Mouse (Mus musculus) embryonic fibroblast, embryonic 13.5 days (primary cell): Measurements from ENCODE around the gene Trpm3. TPM values are rescaled to one million over a fixed set of nuclear protein-coding genes. Genes with fewer than 3 reads are reported as not detected.
"Not testable (repeated sequence)": the region's sequence is repeated elsewhere in the genome, so short reads cannot be mapped to it uniquely, and the experiment has no call there.

Experiments used
- H3K27ac ChIP-seq: 2 replicates; pipeline ENCODE4 v1.5.1; 2012; ENCODE audit warnings: low read length, control low read depth, inconsistent platforms; ENCODE audit not compliant: insufficient read depth
- H3K4me1 ChIP-seq: 2 replicates; pipeline ENCODE4 v1.6.1; 2011; ENCODE audit warnings: low read length; ENCODE audit not compliant: control insufficient read depth, insufficient read depth
- H3K4me3 ChIP-seq: 2 replicates; pipeline ENCODE4 v1.5.1; 2011; ENCODE audit warnings: mild to moderate bottlenecking, control low read depth, low read length; ENCODE audit not compliant: insufficient read depth
- CTCF ChIP-seq: IDR thresholded peaks from 2 replicates; pipeline ENCODE4 v1.5.1; 2011; ENCODE audit warnings: mild to moderate bottlenecking, control low read depth, low read length, moderate library complexity, borderline replicate concordance; ENCODE audit not compliant: insufficient read depth
- POLR2A ChIP-seq: IDR thresholded peaks from 2 replicates; pipeline ENCODE4 v1.6.1; 2011; ENCODE audit warnings: low read depth, mild to moderate bottlenecking, control low read depth, low read length, moderate library complexity
- polyA plus RNA-seq: library from polyadenylated mRNA; stranded (reverse); fragments of >200 nt; gene quantifications from 2 replicates; pipeline ENCODE4 v1.2.4, GENCODE M21; 2011; ENCODE audit warnings: low read depth; ENCODE audit not compliant: missing spikeins, insufficient read length

Trpm3 gene
- polyA plus RNA-seq, 1 experiment = 0.46 TPM

DNA sequence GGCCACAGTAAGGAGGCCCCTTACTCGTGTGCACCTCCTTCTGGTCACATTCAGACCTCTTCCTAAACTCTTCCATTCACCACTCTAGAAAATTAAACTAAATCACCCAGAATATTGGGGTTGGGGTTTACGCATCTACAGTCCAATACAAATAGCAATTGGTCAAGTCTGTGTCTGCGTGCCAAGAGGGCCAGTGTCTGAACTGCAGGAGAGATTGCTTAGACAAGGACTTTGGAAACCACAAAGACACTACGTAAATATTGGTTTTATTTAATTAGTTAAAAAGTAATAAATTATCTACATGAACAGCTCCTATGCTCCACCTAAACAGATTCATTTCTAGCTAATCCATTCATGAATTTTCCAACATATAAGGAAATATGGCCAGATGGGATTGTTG, 886.0 kb downstream of the Trpm3 start:
- no peak for TF ChIP-seq POLR2A
- TF ChIP-seq CTCF = no peak
- Histone ChIP-seq H3K4me3 (no peak overlapping the region), H3K4me1 (no peaks in the 10 kb centered on the region), H3K27ac (no peak overlapping the region)

DNA sequence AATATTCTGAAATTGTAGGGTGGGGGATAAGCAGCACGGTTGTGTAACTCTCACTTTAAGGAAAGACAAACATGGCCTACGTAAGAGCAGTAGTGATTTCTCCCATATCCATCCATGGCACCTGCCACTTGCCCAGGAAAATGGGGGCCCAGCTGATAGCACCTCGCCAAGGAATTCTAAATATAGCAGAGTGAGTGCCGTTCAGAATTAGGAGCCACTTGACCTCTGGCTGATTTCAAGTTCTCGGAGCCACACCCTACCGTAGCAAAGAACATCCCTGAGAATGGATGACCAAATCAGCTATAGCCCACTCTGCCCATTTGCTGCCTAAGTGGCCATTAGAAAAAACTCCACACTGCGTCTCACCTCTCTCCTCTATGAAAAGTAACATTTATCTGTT, 887.6 kb downstream of the Trpm3 start:
- Histone ChIP-seq H3K4me1 (no peaks in the 10 kb centered on the region), H3K27ac (no peak overlapping the region), H3K4me3 (no peak overlapping the region)
- TF ChIP-seq POLR2A (no peak), CTCF (no peak)

DNA sequence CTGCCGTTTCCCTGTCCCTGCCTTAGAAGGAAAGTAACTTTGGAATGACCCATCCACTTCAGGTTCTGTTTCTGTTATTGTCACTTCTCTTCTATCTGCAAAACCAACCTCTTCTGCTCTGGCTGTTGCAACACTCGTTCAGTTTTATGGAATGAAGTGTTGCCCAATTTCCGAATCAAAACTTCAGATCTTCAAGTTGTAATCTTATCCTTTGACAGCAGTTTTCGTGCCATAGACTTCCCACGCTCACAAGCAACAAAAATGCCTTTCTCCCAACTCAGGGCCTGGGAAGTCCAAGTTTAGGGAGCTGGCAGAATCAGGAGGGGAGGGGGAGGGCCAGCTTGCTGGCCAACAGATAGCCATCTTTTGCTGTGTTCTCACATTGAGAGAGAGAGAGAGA, 889.4 kb downstream of the Trpm3 start:
- H3K4me3 ChIP-seq = no peak overlapping the region
- peak overlapping the region; percentile 87 for H3K27ac ChIP-seq
- TF ChIP-seq CTCF (no peak), POLR2A (no peak)
- H3K4me1 ChIP-seq = no peaks in the 10 kb centered on the region

DNA sequence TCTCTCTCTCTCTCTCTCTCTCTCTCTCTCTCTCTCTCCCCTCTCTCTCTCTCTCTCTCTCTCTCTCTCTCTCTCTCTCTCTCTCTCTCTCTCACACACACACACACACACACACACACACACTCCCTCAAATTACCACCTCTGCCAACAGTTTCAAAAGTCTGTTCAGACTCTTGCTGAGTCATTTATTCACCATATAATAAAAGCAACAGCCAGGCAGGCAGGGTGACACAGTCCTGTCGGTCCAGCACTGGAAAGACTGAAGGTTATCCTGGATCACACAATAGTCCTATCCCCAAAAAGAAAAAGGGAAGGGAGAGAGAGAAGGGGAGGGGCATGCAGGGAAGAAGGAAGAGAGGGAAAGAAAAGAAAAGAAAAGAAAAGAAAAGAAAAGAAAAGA, 894.5 kb downstream of the Trpm3 start:
- H3K4me1 ChIP-seq, H3K4me3 ChIP-seq: not testable (repeated sequence)
- peak overlapping the region; percentile 16; the same call in 1 of the 2 replicates for H3K27ac ChIP-seq

DNA sequence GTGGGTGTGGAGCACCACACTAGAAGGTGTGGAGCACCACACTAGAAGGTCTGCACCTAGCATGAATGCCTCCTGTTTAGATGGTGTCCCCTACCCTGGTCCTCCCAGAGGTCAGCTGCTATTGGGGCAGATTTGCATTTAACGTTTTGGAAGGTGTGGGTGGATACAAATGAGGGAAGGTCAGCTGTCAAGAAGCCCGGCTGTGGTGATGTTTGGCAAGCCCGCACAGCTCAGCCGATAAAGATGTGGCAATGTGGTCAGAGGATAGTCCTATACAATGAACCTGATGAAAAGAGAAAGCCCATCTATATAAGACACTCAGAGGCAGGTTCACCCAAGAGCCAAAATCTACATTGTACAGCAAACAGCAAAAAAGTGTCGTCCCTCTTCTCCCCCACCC, 895.3 kb downstream of the Trpm3 start:
- TF ChIP-seq CTCF (no peak), POLR2A (no peak)
- Histone ChIP-seq H3K4me3 (no peak overlapping the region), H3K27ac (no peak overlapping the region), H3K4me1 (no peaks in the 10 kb centered on the region)

DNA sequence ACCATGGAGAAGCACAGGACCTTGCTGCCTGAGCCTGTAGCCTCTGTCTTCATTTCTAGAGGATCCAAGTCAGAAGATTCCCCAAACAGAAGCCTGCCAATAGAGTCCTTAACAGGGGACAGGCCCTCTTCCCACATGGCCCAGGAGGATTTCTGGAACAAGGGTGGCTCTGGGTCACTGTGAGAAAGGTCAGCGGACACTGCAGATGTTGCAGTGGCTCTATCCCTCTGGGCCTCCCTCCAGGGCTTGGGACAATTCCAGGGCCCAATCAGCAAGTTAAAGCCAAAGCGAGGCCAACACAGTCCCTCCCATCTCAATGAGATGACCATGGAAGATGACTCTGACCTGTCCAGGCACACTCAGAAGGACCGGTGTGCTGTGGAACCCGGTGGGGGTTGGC, 896.1 kb downstream of the Trpm3 start:
- no peak overlapping the region for H3K27ac ChIP-seq
- no peaks in the 10 kb centered on the region for H3K4me1 ChIP-seq
- TF ChIP-seq POLR2A = no peak
- TF ChIP-seq CTCF = no peak
- no peak overlapping the region for H3K4me3 ChIP-seq

DNA sequence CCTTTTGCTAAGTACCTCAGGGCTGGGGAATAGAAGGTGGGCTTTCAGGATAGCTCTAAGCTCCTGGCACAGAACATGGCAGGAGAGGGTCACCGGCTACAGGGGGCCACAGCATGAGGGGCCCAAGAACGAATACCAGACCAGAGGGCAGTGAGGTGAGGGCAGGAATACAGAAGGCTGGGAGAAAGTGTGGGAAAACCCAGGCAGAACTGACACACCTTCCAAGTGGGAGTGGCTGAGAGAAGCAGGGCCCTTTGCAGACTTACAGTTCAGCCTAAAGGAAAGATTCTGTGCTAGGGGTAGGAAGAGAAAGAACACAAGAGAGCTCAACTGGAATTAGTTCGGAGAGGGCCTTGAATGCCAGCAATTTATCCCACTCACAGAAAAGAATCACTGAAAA, 896.9 kb downstream of the Trpm3 start:
- no peak overlapping the region for H3K4me3 ChIP-seq
- H3K27ac ChIP-seq = no peak overlapping the region
- TF ChIP-seq CTCF = no peak
- no peak for TF ChIP-seq POLR2A
- no peaks in the 10 kb centered on the region for H3K4me1 ChIP-seq

DNA sequence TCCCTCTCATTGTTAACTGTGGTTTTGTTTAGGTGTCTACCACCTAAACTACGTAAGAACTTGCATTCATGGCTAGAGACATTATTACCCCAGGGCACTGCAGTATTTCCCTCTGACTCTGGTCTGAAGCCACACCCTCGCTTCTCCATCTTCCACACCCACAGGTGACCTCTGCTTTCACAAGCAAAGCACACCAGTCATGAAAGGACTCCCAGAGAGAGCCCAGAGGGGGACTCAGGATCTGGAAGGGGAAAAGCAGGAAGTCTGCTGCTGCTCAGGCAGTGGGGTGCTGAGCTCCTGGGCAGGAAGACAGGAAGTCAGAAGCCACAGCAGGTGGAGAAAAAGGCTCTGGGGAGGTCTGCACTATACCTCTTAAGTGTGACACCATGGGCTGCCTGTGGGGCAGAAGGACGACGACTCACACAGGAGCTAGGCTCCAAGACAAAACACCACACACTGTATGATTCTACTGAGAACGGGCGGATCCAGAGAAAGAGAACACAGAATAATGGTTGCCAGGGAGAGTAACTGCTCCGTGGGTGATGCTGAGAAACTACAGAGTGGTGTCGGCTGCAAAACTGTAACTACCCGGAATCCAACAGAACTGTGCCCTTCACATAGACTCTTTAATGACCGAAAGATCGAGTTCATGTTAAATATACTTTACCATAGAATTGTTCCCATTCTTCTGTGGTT, 898.1 kb downstream of the Trpm3 start:
- Histone ChIP-seq H3K4me1 (no peaks in the 10 kb centered on the region), H3K27ac (no peak overlapping the region), H3K4me3 (no peak overlapping the region)
- TF ChIP-seq CTCF = no peak
- TF ChIP-seq POLR2A = no peak

DNA sequence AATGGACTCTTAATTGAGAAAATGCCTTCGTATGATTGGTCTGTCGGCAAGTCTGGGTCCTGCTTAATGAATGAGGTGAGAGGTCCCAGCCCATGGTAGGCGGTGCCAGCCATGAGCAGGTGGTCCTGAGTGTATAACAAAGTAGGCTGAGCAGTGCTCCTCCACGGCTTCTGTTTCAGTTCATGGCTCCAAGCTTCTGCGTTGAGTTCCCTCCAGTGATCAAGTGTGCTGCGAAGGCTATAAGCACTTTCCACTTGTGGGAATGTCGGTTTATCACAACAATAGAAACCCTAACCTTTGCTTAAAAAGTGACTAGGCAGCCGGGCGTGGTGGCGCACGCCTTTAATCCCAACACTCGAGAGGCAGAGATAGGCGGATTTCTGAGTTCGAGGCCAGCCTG, 898.7 kb downstream of the Trpm3 start:
- H3K4me3 ChIP-seq = no peak overlapping the region
- no peak for TF ChIP-seq POLR2A
- no peak for TF ChIP-seq CTCF
- H3K27ac ChIP-seq = no peak overlapping the region
- H3K4me1 ChIP-seq = no peaks in the 10 kb centered on the region

DNA sequence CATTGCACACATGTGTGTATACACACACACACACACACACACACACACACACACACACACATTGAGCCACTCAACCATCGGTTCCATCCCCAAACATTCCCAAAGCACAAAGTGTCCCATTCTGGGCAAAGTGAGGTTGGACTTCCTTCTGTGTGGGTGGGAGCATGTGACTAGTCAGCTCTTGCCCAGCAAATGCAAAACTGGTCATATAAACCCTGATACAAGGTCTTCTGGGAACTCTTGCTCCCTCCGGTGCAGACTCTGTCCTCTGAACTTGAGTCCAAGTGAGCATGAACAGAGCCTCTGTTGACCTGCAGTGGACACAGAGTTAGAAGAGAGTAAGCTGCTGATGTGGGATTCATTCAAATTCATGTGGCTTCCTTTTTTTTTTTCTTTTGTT, 899.5 kb downstream of the Trpm3 start:
- H3K27ac ChIP-seq = no peak overlapping the region
- H3K4me3 ChIP-seq = no peak overlapping the region
- TF ChIP-seq POLR2A (no peak), CTCF (no peak)
- H3K4me1 ChIP-seq = no peaks in the 10 kb centered on the region
